Mouse (Mus musculus) cerebellum, postnatal 25 days (tissue): ENCODE results near the gene Cenph.
"Not testable (repeated sequence)": the region's sequence is repeated elsewhere in the genome, so short reads cannot be mapped to it uniquely, and the experiment has no call there.

ENCODE experiments used
- DNase-seq, 2 experiments: peaks; one replicate each; pipeline ENCODE4 v3.0.0; 2021; ENCODE audit warnings: mixed read lengths in 2 of 2

Cenph gene

GRCm38 (mm10) chr13:100744036-100744744 is 31.5 kb downstream of the Cenph start, which contains the start of gene Mrps36:
Mrps36 (minus strand) TSS chr13:100744659.
- DNase-seq, result peak; percentile 94 to 97

- DNase-seq, result peak; percentile 7 to 10
Observed at GRCm38 (mm10) chr13:100743346-100744035, 32.2 kb downstream of the Cenph start.

- DNase-seq, result peak; percentile 7 to 14
Observed at GRCm38 (mm10) chr13:100742831-100743230, 32.9 kb downstream of the Cenph start.

- DNase-seq, result no peak
Observed at GRCm38 (mm10) chr13:100732756-100733155, 42.9 kb downstream of the Cenph start.

- DNase-seq, result not testable (repeated sequence)
Observed at GRCm38 (mm10) chr13:100731462-100732046, 44.1 kb downstream of the Cenph start.

GRCm38 (mm10) chr13:100730861-100731176 is 44.9 kb downstream of the Cenph start, which contains the start of gene Cdk7:
Cdk7 (minus strand) TSS chr13:100730939.
- peak; percentile 94 to 97 for DNase-seq

- peak in 1 of 2 experiments; percentile 20 for DNase-seq
Observed at GRCm38 (mm10) chr13:100730153-100730860, 45.4 kb downstream of the Cenph start.

- DNase-seq, result not testable (repeated sequence)
Observed at GRCm38 (mm10) chr13:100728530-100728929, 47.2 kb downstream of the Cenph start.

GRCm38 (mm10) chr13:100728086-100728485 is 47.6 kb downstream of the Cenph start:
- no peak for DNase-seq

- no peak for DNase-seq
Observed at GRCm38 (mm10) chr13:100725194-100725593, 50.5 kb downstream of the Cenph start.

- DNase-seq, result no peak
Observed at GRCm38 (mm10) chr13:100724051-100724754, 51.5 kb downstream of the Cenph start.

GRCm38 (mm10) chr13:100721656-100722055 is 54.0 kb downstream of the Cenph start:
- no peak for DNase-seq

GRCm38 (mm10) chr13:100715467-100715866 is 60.2 kb downstream of the Cenph start:
- DNase-seq, result no peak
